Mouse (Mus musculus): ENCODE results near the gene Rbms3. TPM values are rescaled to one million over a fixed set of nuclear protein-coding genes. Genes with fewer than 3 reads are reported as not detected.

The Rbms3 gene
- total RNA-seq, 1 experiment, result 2.2 TPM

- no peaks in the 10 kb centered on the region for H3K36me3 ChIP-seq (ENCODE audit: control insufficient read depth, insufficient read depth, low read length, poor library complexity, severe bottlenecking)
- no peaks in the 10 kb centered on the region for H3K4me1 ChIP-seq (ENCODE audit: control insufficient read depth in 2 of 2, insufficient read depth in 2 of 2, low read length in 2 of 2, poor library complexity in 1 of 2)
- no peak overlapping the region for H3K27ac ChIP-seq (ENCODE audit: insufficient read depth, low read depth, low read length, poor library complexity, severe bottlenecking)
- in situ Hi-C loops (cut with MboI; ENCODE audit: low sequenced_read_pairs in 2 of 2, unreplicated experiment in 2 of 2), result no loop called here
- no peak overlapping the region for H3K9ac ChIP-seq (ENCODE audit: insufficient read depth, low read depth, low read length, poor library complexity, severe bottlenecking)
- no peak for DNase-seq (ENCODE audit: low read depth, low spot score)
- TF ChIP-seq MAFK (IDR thresholded peaks at IDR 0.05; ENCODE audit: insufficient read depth, low read depth, low read length) (no peak), ZNF384 (IDR thresholded peaks at IDR 0.05; ENCODE audit: low read depth, low read length) (no peak), HCFC1 (IDR thresholded peaks at IDR 0.05; ENCODE audit: borderline replicate concordance, insufficient read depth, low read length) (no peak), ZC3H11A (IDR thresholded peaks at IDR 0.05; ENCODE audit: borderline replicate concordance, low read depth, low read length) (no peak), CHD2 (IDR thresholded peaks at IDR 0.05; ENCODE audit: low read depth, low read length) (no peak)
- H3K9me3 ChIP-seq (ENCODE audit: control insufficient read depth, insufficient read depth, low read depth, low read length), result no peaks in the 10 kb centered on the region
- H3K4me3 ChIP-seq (ENCODE audit: insufficient read depth in 1 of 2, low read depth in 1 of 2, low read length in 2 of 2, poor library complexity in 1 of 2, severe bottlenecking in 1 of 2), result no peak overlapping the region
These were observed 71.2 kb downstream of the Rbms3 start for GRCm38 (mm10) chr9:117558562-117558961.

GRCm38 (mm10) chr9:117554356-117554755 is 75.4 kb downstream of the Rbms3 start:
- no peaks in the 10 kb centered on the region for H3K9me3 ChIP-seq (ENCODE audit: control insufficient read depth, insufficient read depth, low read depth, low read length)
- H3K4me1 ChIP-seq (ENCODE audit: control insufficient read depth in 2 of 2, insufficient read depth in 2 of 2, low read length in 2 of 2, poor library complexity in 1 of 2), result no peaks in the 10 kb centered on the region
- DNase-seq (ENCODE audit: low read depth, low spot score), result no peak
- no peak overlapping the region for H3K9ac ChIP-seq (ENCODE audit: insufficient read depth, low read depth, low read length, poor library complexity, severe bottlenecking)
- in situ Hi-C loops (cut with MboI; ENCODE audit: low sequenced_read_pairs in 2 of 2, unreplicated experiment in 2 of 2), result no loop called here
- no peaks in the 10 kb centered on the region for H3K36me3 ChIP-seq (ENCODE audit: control insufficient read depth, insufficient read depth, low read length, poor library complexity, severe bottlenecking)
- TF ChIP-seq CHD2 (IDR thresholded peaks at IDR 0.05; ENCODE audit: low read depth, low read length) (no peak), MAFK (IDR thresholded peaks at IDR 0.05; ENCODE audit: insufficient read depth, low read depth, low read length) (no peak), ZNF384 (IDR thresholded peaks at IDR 0.05; ENCODE audit: low read depth, low read length) (no peak), ZC3H11A (IDR thresholded peaks at IDR 0.05; ENCODE audit: borderline replicate concordance, low read depth, low read length) (no peak), HCFC1 (IDR thresholded peaks at IDR 0.05; ENCODE audit: borderline replicate concordance, insufficient read depth, low read length) (no peak)
- H3K4me3 ChIP-seq (ENCODE audit: insufficient read depth in 1 of 2, low read depth in 1 of 2, low read length in 2 of 2, poor library complexity in 1 of 2, severe bottlenecking in 1 of 2), result no peak overlapping the region
- H3K27ac ChIP-seq (ENCODE audit: insufficient read depth, low read depth, low read length, poor library complexity, severe bottlenecking), result no peak overlapping the region

GRCm38 (mm10) chr9:117529281-117529680 is 100.4 kb downstream of the Rbms3 start:
- in situ Hi-C loops (cut with MboI; ENCODE audit: low sequenced_read_pairs in 2 of 2, unreplicated experiment in 2 of 2), result no loop called here
- DNase-seq (ENCODE audit: low read depth, low spot score), result no peak
- H3K36me3 ChIP-seq (ENCODE audit: control insufficient read depth, insufficient read depth, low read length, poor library complexity, severe bottlenecking), result no peaks in the 10 kb centered on the region
- H3K27ac ChIP-seq (ENCODE audit: insufficient read depth, low read depth, low read length, poor library complexity, severe bottlenecking), result no peak overlapping the region
- no peak for TF ChIP-seq ZNF384 (IDR thresholded peaks at IDR 0.05; ENCODE audit: low read depth, low read length)
- H3K9me3 ChIP-seq (ENCODE audit: control insufficient read depth, insufficient read depth, low read depth, low read length), result no peaks in the 10 kb centered on the region
- H3K4me1 ChIP-seq (ENCODE audit: control insufficient read depth in 2 of 2, insufficient read depth in 2 of 2, low read length in 2 of 2, poor library complexity in 1 of 2), result no peaks in the 10 kb centered on the region
- no peak overlapping the region for H3K9ac ChIP-seq (ENCODE audit: insufficient read depth, low read depth, low read length, poor library complexity, severe bottlenecking)
- no peak overlapping the region for H3K4me3 ChIP-seq (ENCODE audit: insufficient read depth in 1 of 2, low read depth in 1 of 2, low read length in 2 of 2, poor library complexity in 1 of 2, severe bottlenecking in 1 of 2)

- Histone ChIP-seq H3K9ac (ENCODE audit: insufficient read depth, low read depth, low read length, poor library complexity, severe bottlenecking) (no peak overlapping the region), H3K36me3 (ENCODE audit: control insufficient read depth, insufficient read depth, low read length, poor library complexity, severe bottlenecking) (no peaks in the 10 kb centered on the region), H3K4me3 (ENCODE audit: insufficient read depth in 1 of 2, low read depth in 1 of 2, low read length in 2 of 2, poor library complexity in 1 of 2, severe bottlenecking in 1 of 2) (no peak overlapping the region), H3K9me3 (ENCODE audit: control insufficient read depth, insufficient read depth, low read depth, low read length) (no peaks in the 10 kb centered on the region), H3K27ac (ENCODE audit: insufficient read depth, low read depth, low read length, poor library complexity, severe bottlenecking) (no peak overlapping the region), H3K4me1 (ENCODE audit: control insufficient read depth in 2 of 2, insufficient read depth in 2 of 2, low read length in 2 of 2, poor library complexity in 1 of 2) (peaks cover 0 to 2% of the 10 kb centered on the region in 2 experiments; a peak in 1 of 4 replicates)
- DNase-seq (ENCODE audit: low read depth, low spot score), result no peak
- in situ Hi-C loops (cut with MboI; ENCODE audit: low sequenced_read_pairs in 2 of 2, unreplicated experiment in 2 of 2), result no loop called here
- TF ChIP-seq CHD2 (IDR thresholded peaks at IDR 0.05; ENCODE audit: low read depth, low read length) (no peak), ZNF384 (IDR thresholded peaks at IDR 0.05; ENCODE audit: low read depth, low read length) (no peak), ZC3H11A (IDR thresholded peaks at IDR 0.05; ENCODE audit: borderline replicate concordance, low read depth, low read length) (no peak), HCFC1 (IDR thresholded peaks at IDR 0.05; ENCODE audit: borderline replicate concordance, insufficient read depth, low read length) (no peak), MAFK (IDR thresholded peaks at IDR 0.05; ENCODE audit: insufficient read depth, low read depth, low read length) (no peak)
These were observed 120.8 kb downstream of the Rbms3 start for GRCm38 (mm10) chr9:117508941-117509340.

- in situ Hi-C loops (cut with MboI; ENCODE audit: low sequenced_read_pairs in 2 of 2, unreplicated experiment in 2 of 2), result no loop called here
- Histone ChIP-seq H3K9ac (ENCODE audit: insufficient read depth, low read depth, low read length, poor library complexity, severe bottlenecking) (no peak overlapping the region), H3K36me3 (ENCODE audit: control insufficient read depth, insufficient read depth, low read length, poor library complexity, severe bottlenecking) (no peaks in the 10 kb centered on the region), H3K4me1 (ENCODE audit: control insufficient read depth in 2 of 2, insufficient read depth in 2 of 2, low read length in 2 of 2, poor library complexity in 1 of 2) (no peaks in the 10 kb centered on the region), H3K27ac (ENCODE audit: insufficient read depth, low read depth, low read length, poor library complexity, severe bottlenecking) (no peak overlapping the region), H3K4me3 (ENCODE audit: insufficient read depth in 1 of 2, low read depth in 1 of 2, low read length in 2 of 2, poor library complexity in 1 of 2, severe bottlenecking in 1 of 2) (no peak overlapping the region), H3K9me3 (ENCODE audit: control insufficient read depth, insufficient read depth, low read depth, low read length) (no peaks in the 10 kb centered on the region)
- no peak for DNase-seq (ENCODE audit: low read depth, low spot score)
- no peak for TF ChIP-seq ZNF384 (IDR thresholded peaks at IDR 0.05; ENCODE audit: low read depth, low read length)
These were observed 137.8 kb downstream of the Rbms3 start for GRCm38 (mm10) chr9:117491866-117492265.

Measured in ES-E14 (cell line).